Mouse (Mus musculus) c-Kit-negative CD71-positive TER-119-positive erythroid progenitor cells, embryonic 14.5 days (primary cell): ENCODE measurements around the gene Mrtfa.
A peak's percentile ranks its signal among the peaks of the same experiment; 100 is the strongest.
"Not testable (repeated sequence)": the region's sequence is repeated elsewhere in the genome, so short reads cannot be mapped to it uniquely, and the experiment has no call there.

Source experiments
- DNase-seq: peaks from one replicate; pipeline ENCODE4 v3.0.0-alpha.2; 2013; ENCODE audit warnings: low read depth, low spot score

Gene Mrtfa

DNA sequence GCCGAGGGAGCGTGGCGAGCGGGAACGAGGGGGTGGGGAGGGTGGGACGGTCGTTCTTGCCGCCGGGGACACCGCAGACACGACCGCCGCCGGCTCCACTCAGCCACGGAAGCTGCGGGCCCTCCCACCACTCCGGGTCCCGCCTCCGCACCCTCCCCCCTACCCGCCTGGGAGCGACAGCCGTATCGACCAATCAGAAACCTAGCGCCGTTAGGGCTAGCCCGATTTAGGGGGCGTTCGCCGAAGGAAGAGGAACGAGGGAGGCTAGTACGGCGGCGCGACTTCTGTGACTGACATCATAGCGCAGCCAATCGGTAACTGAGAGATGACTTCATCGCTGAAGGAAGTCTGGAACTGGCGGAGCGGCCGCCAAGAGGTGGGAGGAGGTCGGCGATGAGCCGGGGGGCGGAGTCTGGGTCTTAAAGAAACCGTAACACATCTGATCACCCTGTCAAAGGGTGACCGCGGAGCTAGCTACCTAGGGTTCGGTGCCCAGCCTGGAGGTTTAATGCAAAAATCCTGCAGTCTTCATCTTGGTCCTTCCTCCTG is at the start of gene Mrtfa:
Mrtfa (minus strand) TSS at position 128 of the 549 bp plus-strand sequence.
- DNase-seq, result peak; percentile 92

- DNase-seq, result no peak
These were observed 49.3 kb upstream of the Mrtfa start for GRCm38 (mm10) chr15:81239794-81240343.

DNA sequence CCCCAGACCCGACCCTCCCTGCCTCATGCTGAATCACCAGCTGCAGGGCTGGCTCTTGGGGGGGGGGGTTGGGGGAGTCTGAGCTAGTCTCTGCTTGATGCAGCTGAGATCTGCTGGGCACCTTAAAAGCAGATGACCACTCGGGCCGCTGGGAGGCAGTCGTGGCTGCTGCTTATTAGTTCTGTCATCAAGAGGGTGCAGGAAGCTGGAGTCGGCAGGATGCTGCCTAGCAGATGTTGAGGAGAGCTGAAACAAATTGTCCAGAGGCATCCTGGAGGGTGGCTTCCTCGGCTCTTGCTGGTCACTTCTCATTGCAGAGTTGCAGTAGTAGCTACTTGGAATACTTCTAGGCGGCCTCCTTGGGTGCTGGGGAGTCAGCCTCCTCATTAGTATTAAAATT is 48.7 kb upstream of the Mrtfa start:
- DNase-seq, result no peak

GRCm38 (mm10) chr15:81237471-81237870 is 46.9 kb upstream of the Mrtfa start:
- no peak for DNase-seq

DNA sequence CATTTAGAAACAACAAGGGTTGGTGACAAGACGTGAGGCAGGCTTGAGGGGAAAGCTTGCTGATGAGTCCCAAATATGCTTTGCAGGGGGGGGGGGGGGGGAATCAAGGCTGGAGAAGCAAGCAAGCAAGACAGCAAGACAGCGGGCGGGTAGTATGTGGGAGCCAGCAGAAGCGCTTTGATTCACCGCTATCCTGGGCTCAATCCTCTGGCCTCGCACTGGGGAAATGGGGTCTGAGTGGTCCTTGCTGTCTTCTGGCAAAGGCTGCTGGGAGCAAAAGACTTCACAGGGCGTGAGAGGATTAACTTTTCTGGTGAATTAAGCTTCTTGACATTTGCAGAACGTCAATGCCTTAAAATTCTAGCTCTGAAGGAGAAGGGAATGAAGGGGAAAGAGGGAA is 45.5 kb upstream of the Mrtfa start:
- no peak for DNase-seq

DNA sequence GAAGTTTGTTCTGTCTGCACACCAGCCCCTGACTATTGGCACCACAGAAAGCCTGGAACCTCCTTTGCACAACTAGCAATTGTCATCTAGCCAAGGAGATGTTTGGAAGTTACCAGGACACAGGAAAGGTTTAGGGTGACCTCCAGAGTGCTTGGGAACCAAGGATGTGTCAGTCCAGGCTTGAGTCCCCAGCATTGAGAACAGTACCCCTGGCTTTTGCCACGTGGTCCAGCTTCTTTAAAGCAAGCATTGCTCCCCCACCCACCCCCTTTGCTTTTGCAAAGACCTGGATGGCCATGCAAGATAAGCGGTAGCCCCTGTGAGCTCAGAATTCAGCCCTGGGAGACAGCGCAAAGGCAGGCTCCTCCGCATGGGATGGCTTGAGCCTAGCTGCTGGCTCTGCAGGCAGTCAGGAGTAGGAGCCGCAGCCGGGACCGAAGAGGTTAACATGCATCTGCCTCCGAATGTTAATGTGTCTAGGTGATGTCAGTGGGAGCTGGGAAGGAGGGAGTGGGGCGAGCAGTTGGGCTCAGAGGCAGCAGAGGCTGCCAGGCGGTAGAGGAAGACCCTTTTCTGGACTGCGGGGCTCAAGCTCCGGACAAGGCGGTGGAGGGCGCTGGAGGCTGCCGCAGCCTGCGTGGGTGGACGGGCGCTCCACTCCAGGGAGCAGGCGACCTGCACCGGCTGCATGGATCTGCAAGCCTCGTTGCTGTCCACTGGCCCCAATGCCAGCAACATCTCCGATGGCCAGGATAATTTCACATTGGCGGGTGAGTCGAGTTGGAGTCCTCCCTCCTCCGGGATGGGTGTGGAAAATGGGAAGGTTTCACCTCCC is 44.7 kb upstream of the Mrtfa start, which contains the start of gene Mchr1:
Mchr1 (plus strand) TSS at position 414 of the 835 bp plus-strand sequence.
- DNase-seq, result no peak

DNA sequence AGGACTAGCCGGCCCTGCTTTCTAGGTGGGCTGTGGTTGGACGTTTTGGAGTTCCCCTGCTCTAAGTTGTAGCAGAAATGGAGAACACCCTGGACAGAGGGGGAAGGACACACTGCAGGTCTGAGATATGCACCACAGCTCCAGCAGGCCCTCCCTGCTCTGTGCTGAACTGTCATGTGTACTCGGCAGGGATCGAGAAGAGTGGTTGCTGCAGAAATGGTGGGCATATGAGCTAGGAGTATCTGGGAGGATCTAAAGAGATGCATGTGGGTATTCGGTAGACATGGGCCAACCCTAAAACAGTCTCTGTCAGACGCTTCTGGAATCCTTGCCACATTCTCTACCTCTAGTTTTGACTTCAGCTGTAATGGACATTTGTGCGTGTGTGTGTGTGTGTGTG is 40.8 kb upstream of the Mrtfa start:
- DNase-seq, result no peak

DNA sequence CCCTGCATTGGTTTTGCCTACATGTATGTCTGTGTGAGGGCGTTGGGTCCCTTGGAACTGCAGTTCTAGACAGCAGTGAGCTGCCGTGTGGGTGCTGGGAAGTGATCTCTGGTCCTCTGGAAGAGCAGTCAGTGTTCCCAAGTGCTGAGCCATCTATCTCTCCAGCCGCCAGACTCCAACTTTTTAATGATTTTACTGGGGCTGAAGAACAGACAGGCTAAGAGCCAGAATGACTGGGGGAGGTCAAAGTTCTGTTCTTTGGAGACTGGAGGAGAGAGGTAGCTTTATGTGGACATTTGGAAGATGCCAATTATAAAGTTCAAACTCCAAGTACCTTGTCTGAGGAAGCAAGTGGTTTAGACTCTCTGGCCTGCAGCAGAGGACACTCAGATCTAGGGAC is 39.2 kb upstream of the Mrtfa start:
- no peak for DNase-seq

DNA sequence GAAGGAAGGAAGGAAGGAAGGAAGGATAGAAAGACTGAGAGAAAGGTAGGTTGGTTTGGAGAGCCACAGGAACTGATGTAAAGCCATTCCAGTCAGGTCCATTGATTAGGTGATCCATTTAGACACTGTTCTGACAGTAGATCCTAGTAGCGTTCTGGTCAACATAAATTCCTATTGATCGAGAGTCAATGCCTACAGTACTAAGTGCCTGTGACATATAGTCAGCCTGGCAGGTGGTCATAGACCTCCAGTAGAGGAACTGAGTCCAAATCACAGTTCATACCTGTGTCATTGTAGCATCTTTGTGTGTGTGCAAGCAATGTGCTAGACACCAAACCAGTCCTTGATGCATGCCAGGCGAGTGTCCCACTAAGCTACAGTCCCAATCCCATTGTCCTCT is 37.7 kb upstream of the Mrtfa start:
- DNase-seq, result no peak

- no peak for DNase-seq
These were observed 36.7 kb upstream of the Mrtfa start for GRCm38 (mm10) chr15:81227275-81227674.

GRCm38 (mm10) chr15:81226796-81227195 is 36.2 kb upstream of the Mrtfa start:
- DNase-seq, result no peak

DNA sequence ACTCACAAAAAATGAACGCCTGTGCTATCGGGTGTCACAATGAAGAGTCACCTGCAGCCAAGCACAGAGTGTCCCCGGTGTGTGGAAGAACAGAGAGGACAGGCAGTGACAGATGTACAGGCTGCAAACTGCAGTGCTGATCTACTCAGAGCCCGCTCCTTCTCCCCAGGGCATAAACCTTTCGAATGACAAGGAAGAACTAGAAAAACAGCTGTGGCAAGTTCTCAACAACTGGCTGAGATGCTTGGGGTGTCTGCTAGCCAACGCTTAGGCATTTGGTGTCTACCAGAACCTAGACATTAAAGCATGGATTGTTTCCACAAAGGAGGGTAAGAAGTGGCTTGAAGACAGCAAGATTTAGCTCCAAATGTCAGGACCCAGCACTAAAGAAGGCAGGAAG is 35.2 kb upstream of the Mrtfa start:
- DNase-seq, result no peak

GRCm38 (mm10) chr15:81225016-81225415 is 34.5 kb upstream of the Mrtfa start:
- DNase-seq, result no peak

DNA sequence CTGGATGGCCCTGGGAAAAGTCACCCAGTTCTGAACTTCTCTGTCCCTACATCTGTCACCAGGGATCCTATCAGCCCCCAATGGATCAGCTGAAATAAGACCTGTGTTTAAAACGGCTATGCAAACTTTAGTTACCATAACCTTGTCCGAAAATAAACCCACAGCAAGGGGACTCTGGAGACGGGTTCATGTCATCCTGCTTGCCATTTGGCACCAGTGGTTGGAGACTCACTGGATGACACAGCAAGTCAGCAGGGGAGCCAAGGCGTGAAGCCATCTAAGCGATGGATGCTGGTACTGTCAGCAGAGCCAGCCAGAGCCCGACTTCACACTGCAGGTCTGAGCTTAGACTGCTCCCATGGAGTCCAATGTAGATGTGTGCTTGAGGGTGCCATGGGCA is 30.9 kb upstream of the Mrtfa start:
- DNase-seq, result no peak

DNA sequence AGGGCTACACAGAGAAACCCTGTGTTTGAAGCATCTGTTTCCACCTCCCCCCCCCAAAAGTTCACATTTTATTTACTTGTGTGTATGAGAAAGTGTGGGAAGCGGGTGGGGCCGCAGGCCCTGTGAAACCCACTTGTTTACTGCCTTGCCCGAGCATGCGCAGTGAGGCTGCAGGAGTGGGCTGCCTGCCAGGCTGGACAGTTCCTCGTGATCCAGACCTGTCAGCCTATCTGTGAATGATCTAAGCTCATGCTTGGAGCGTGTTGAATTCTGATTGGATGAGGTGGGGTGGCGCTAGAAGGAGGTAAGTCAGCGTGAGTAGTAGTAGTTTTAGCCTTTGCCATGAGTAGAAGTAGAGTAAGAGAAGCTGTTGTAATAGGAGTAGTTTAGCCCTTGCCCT is 29.5 kb upstream of the Mrtfa start:
- DNase-seq, result not testable (repeated sequence)

DNA sequence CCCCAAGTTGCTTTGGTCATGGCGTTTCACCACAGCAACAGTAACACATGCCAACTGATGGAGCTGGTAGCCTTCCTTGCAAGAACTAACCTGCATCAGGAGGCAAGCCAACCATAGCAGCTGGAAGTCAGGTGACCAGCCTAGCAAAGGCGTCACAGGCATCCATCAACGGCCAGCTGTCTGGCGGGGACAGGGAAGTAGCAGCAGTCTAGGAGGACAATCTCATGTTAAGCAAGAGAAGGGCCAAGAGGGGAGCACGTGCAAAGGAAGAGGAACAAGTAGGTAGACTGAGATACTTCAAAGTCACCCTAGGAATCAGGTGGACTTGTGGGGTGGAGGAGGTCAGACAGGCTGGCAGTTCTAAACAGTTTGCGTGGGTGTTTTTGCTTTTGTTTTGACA is 28.5 kb upstream of the Mrtfa start:
- DNase-seq, result no peak

- DNase-seq, result no peak
These were observed 26.5 kb upstream of the Mrtfa start for GRCm38 (mm10) chr15:81216906-81217653.

- no peak for DNase-seq
These were observed 22.4 kb upstream of the Mrtfa start for GRCm38 (mm10) chr15:81212976-81213375.

DNA sequence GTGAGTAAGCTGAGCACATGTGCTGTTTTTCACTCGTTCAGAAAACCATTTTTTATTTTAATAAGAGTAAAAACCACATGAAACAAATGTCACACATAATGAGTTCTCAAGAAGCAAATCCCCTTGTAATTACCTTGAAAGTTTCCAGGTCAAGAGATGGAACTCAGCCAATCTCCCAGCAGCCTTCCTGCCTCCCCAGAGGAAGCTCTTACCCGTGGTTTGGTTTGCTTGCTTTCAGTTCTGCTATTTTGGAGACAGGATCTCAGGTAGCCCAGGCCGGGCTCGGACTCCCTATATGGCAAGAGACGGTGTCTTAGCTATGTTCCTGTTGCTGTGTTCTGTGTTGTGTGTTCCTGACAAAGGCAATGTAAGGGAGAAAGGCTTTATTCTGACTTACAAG is 19.9 kb upstream of the Mrtfa start:
- no peak for DNase-seq

DNA sequence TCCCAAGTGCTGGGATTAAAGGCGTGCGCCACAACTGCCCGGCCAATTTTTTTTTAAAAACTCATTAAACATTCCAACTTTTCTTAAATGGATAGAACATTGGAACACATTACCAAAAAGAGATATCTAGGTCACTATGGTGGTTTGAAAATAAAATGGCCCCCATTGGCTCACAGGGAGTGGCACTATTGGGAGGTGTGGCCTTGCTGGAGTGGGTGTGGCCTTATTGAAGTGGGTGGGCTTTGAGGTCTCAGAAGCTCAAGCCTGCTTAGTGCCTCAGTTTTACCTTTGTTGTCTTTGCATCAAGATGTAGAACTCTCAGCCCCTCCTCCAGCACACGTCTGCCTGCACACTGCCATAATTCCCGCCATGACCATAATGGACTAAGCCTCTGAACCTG is 11.9 kb upstream of the Mrtfa start:
- no peak for DNase-seq

DNA sequence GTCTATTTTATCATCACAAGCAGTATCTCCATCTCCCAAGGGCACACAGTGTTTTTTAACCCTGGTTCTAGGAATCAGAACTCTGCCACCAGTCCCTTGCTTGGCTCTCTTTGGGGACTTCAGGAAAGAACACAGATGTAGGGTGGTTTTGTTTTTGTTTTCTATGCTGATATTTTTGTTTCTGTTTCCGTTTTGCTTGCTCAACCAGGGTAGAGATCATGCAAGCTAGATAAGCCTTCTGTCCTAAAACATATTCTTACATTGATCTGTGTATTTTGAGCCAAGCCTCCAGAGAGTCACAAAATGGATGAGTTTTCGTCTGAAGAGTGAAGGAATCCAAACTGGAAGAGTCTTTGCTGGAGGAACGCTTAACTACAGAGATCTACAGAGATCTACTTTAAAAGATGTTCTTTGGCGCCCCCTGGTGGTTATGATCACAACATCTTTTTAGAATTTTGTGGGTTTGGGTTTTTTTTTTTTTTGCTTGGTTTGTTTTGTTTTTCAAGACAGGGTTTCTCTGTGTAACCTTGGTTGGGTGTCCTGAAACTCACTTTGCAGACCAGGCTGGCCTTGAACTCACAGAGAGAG is 8.9 kb upstream of the Mrtfa start:
- peak; percentile 62 for DNase-seq

DNA sequence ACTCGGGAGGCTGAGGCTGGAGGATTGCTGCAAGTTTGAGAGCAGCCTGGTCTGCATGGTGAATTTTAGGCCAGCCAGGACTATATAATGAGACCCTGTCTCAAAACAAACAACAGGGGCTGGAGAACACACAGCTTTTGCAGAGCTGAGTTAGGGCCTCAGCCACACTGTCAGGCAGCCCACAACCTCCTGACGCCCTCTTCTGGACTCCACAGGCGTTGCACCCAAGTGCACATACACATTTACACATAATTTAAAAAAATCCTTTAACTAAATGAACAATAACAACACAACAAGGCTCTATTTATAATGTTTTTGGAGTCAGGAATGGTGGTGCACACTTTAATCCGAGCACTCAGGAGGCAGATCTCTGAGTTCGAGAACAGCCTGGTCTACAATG is 7.9 kb upstream of the Mrtfa start:
- no peak for DNase-seq
